Mouse (Mus musculus) cerebellum, postnatal 4 days (tissue): ENCODE results near the gene Tnfsfm13.
"Not testable (repeated sequence)": the region's sequence is repeated elsewhere in the genome, so short reads cannot be mapped to it uniquely, and the experiment has no call there.

ENCODE experiments used
- DNase-seq, 2 experiments: peaks; one replicate each; pipeline ENCODE4 v3.0.0; 2022; ENCODE audit warnings: low spot score in 2 of 2, mixed read lengths in 1 of 2

Tnfsfm13 gene

DNA sequence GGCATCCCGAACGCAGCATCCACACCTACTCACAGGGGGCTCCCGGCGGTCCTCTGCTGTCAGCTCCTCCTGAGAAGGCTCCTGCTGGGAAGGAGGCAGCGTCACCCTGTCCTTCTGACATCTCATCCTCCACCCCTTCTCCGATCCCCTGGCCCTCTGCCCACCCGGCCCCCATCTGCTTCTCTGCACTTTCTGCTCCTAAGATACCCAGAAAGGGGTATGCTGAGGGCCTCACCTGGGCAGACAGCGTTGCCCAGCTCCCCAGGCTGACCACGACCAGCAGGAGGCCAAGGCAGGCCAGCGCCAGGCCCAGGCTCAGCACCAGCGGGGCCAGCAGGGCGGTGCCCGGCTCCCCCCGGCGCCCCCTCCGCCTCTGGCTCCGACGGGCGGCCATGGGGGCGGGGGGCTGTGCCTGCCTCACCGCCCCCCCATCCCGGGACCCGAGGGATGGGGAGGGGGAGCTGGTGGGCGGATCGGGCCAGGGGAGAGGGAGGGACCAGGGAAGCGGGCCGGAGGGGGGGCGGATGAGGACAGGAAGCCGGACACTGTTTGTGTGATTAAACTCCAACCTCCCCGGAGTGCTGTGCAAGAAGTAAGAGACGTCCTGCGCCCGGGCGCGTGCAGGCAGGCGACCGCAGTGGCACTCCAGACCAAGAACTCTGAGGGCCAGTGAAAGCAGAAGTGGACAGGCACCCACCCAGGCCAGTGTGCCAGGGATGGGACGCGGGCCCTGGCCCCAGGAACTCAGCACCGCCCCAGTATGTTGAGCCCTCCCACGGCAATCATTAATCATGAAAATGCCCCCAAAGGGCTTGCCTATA, at the start of gene Tnfsfm13, which contains the start of gene Tnfsf12:
Gene Tnfsfm13, minus strand, starts transcription at position 738 of the 821 bp plus-strand sequence.
Gene Tnfsf12, minus strand, starts transcription at position 489 of the 821 bp plus-strand sequence.
- no peak for DNase-seq

DNA sequence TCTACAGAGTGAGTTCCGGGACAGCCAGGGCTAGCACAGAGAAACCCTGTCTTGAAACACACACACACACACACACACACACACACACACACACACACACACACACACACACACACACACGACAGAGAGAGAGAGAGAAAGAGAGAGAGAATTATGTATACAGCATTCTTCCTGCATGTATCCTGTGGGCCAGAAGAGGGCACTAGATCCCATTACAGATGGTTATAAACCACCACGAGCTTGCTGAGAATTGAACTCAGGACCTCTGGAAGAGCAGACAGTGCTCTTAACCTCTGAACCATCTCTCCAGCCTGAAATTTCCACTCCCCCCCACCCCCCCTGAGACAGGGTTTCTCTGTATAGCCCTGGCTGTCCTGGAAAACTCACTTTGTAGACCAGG, 35.5 kb upstream of the Tnfsfm13 start:
- not testable (repeated sequence) for DNase-seq

DNA sequence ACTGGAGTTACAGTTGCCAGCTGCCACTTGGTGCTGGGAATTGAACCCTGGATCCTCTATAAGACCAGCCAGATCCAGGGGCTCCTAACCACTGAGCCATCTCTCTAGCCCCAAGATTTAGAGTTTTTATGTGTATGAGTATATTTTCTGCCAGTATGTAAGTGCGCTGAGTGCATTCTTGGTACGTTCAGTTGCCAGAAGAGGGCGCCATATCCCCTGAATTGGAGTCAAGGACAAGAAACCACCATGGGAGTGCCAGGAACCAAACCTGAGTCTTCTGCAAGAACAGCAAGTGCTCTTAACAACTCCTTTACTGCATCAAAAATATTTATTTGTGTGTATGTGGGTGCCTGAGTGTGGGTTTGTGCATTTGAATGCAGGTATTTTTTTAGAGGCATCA, 33.2 kb upstream of the Tnfsfm13 start:
- DNase-seq, result peak in 1 of 2 experiments; percentile 58

DNA sequence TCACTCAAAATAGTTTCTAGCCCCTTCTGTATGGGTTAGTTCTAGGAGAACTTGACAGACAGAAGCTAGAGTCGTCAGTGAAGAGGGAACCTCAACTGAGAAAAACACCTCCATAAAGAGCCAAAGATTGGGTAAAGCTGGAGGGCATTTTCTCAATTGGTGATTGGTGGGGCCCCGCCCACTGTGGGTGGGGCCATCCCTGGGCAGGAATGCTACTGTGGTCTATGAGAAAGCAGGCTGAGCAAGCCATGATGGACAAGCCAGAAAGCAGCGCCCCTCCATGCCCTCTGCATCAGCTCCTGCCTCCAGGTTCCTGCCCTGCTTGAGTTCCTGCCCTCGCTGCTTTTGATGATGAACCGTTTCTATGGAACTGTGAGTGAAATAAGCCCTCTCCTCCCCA, 30.1 kb upstream of the Tnfsfm13 start:
- no peak for DNase-seq

DNA sequence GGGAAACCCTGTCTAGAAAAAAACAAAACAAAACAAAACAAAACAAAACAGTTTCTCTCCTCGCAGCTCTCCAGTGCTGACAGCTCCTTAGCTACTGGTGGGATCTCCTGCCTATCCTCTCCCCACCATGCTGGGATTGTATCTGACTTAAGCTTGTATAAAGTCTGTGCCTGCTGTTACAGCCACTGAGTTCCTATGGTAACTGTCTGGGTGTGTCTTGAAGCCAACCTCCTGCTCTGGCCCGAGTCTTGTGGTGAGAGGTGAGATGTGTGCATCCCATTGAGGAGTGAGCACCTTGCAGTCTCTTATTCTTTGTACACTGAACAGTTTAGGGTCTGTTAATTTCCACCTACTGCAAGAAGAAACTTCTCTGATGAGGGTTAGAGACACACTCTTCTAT, 27.2 kb upstream of the Tnfsfm13 start:
- DNase-seq, result no peak

DNA sequence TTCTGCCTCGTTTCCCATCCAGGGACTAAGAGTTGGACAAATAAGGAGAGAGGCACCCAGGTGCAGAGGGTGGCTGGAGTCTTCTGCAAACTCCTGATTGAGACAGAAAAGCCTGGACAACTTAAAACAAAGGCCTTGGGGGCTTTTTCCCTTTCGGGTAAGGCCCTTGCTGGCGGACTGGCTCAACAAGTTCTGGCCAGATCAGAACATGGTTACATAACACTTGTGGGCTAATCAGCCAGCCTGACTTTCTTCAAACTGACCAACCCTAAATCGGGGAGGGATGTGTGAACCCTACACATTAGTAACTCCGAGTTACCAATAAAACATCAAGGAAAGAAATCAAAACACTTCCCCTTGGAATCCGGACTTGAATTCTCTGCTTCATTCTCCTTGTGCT, 25.0 kb upstream of the Tnfsfm13 start:
- no peak for DNase-seq

DNA sequence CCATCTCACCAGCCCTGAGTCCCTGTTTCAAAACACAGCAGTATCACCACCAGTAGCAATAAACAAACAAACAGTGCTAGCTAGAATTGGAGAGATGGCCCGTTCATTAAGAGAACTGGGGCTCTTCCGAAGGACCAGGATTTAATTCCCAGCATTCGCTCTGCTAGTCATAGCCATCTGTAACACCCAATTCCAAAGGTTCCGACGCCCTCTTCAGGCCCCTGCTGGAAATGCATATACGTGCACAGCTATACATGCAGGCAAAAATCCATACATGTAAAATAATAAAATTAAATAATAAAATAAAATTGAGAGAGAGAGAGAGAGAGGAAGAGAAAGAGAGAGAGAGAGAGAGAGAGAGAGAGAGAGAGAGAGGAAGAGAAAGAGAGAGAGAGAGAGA, 23.5 kb upstream of the Tnfsfm13 start:
- no peak for DNase-seq

DNA sequence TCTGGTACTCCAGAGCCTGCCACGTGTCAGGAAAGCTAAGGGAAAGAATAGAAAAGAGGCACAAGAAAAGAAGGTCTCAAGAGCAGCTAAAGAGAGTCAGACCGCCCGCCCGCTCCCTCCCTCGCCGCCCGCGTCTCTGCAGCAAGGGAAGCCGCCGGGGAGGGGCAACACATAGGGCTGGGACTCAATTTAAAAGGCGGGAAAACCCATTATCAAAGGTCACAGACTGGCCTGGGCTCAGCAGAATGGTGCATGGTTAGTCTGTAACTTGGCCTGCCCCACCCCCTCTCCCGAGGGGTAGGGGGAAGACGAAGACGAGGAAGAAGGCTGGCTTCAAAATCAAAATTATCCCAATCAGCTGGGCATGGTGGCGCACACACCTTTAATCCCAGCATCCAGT, 22.8 kb upstream of the Tnfsfm13 start:
- no peak for DNase-seq

DNA sequence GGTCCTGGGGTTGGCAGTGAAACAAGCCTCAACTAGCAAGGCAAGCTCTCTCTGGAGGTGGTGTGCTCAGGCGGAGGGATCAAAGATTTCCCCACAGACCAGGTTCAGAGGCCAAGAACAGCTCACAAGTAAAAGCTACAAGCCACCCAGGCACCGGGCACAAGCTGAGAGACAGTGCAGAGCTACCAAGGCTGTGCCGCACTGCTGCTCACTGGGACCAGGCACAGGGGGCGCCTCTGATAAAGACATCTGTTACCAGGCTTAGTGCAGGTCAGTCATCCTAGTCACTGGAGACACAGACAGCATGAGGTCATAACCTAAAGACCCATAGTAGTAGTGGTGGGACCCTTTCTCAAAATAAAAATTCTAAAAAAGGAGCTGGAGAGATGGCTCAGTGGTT, 21.1 kb upstream of the Tnfsfm13 start:
- no peak for DNase-seq

DNA sequence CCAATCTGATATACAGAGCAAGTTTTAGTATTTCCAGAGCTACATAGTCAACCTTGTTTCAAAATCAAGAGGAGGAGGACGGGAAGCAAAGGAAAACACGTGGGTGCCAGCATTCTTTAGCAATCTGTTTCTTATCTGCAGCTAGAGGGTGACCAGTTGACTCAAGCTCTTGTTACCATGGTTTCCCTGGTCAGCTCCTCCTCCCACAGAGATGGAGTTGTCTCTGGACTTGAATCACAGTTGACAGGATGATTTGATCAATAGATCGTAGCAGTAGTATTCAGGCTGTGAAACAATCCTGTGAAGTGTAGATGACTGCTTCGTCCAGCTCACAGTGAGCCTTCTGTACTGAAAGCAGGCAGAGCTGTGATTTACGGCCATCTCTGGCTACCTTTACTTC, 20.0 kb upstream of the Tnfsfm13 start:
- no peak for DNase-seq

DNA sequence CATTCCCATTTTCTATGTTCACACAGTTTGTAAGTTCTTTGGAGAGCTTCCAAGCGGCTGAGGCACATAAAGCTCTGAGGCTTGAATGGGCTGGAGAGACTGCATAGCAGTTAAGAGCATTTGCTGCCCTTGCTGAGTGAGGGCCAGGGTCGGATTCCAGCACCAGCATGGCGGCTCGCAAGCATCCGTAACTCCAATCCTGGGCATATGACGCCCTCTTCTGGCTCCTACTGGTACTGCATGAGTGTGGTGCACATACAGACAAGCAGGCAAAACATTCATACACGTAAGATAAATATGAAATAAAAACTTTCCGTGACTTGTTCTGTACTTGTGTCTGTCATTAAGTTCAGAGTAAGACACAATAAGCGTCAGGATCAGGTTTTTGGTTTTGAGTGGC, 19.6 kb upstream of the Tnfsfm13 start:
- peak in 1 of 2 experiments; percentile 40 for DNase-seq

DNA sequence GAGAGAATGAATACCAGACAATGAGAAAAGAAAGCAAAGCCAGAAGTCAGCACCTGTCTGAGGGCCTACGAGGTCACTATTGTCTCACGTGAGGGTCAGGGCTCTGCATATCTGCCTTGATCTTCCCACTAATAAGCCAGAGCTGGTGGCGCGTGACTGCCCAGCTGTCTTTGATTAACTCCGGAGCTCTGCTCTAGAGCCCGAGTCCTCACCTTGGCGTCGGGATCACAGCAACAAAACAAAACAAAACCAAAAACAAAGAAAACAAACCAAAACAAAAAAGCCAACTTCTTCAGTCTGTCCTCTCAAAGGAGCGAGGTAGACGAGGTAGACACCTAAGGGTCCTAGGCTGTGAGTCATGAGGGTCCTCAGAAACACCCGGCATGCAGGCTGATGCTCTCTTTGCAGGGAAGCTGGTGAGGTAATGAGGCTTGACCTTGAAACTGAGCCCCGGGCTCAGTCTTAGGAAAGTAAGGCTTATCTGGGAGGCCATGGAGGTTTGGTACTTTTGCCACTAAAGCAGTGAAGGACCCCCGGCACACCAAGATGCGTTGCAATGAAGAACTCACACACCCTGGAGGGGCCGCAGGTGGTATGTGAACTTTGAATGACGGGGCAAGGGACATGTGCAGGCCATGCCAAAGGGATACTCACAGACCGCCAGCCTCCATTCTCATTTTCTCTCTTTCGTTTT, 18.9 kb upstream of the Tnfsfm13 start:
- DNase-seq, result no peak

DNA sequence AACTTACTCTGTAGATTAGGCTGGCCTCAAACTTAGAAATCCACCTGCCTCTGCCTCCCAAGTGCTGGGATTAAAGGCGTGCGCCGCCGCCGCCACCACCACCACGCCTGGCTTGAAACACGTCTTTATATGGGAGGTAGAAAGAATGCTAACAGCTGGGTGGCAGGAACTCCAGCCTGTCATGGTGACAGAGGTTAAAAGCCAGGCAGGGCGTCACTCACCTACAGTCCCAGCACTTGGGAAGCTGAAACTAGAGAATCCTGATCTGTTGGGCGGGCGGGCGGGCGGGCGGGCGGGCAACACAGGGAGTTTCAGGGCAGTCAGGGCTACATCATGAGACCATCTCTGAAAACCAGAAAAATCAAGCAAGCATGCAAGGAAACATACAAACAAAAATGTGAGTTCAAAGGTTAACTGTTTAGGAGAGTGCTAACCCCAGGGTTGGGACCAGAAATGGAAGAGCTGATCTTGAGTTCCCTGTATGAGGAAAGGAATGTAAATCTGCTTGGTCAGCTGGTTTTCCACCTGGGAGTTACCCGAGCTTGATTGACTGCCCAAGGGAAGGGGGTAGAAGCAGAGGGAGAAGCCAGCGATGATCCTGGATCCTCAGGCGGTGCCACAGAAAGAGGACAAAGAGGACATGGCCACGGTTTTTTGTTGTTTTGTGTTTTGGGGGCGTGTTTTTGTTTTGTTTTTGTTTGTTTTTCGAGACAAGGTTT, 17.2 kb upstream of the Tnfsfm13 start:
- DNase-seq, result no peak

DNA sequence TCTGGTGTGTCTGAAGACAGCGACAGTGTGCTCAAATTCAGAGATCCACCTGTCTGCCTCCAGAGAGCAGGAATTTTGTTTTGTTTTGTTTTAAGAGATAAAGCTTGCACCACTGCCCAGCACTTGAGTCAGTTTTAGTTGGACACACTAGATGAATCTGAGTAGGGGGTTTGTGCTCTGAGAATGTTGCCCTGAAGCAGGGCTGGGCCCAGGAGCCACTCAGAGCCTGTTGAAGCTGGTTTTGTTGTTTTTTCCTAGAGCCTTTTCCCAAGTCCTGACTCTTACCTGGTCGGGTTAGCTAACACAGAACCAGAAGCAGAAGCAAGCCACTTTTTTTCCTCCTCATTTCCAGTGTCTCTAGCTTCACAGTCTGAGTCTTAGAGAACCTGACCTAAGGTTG, 15.2 kb upstream of the Tnfsfm13 start:
- DNase-seq, result no peak

DNA sequence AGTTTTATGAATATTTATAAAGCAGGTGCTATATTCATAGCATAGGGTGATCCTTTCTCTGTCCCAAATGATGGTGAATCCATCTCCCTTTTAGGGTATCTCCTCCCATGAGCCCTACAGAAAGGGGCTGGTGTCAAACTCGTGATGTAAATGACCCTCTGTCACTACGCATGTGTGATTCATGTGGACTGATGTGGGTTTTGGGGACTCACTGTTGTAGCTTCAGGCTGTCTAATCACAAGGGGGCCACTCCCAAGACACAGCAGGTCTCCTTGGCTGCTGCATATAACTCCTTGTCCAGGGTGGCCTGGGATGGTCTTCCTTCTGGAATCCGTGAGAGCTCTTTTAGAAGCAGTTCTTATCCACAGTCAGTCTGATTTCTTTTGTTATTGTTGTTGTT, 14.6 kb upstream of the Tnfsfm13 start:
- no peak for DNase-seq

DNA sequence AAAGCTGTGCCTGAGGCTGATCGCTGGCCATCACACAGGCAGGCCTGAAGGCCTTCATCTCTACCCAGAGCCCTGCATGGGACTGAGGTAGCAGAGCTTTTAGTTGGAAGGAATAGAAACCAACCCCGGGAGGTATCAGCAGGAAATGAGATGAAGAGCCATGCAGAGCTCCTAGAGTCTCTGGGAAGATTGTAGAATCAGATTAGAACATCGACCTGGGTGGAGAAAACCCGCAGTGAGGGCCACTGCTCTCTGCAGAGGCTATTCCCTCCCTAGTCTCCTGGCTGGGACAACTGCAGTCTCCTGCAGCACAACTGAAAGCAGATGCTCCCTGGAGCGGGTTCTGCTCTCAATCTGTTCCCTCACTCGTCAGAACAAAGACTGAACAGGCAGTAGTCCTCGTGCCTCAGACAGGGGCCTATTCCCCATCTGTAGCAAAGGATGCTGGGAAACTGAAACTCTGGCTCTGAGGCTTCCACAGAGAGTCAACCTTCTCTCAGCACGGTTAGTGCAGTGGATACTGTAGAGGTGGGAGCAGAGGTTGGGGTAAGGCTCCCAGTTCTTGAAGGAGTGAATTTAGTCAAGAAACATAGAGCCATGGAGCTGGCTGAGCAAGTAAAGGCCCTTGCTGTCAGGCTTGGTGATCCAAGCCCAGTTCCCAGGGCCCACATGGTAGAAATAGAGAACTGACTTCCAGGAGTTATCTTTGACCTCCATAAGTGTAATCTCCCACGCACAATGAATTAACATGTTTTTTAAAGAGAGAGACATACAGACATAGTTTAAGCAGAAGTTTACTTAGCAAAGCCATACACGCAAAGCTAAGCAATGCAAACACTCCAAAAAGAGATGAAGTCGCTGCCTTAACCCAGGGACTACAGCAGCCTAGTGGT, 13.9 kb upstream of the Tnfsfm13 start:
- no peak for DNase-seq

DNA sequence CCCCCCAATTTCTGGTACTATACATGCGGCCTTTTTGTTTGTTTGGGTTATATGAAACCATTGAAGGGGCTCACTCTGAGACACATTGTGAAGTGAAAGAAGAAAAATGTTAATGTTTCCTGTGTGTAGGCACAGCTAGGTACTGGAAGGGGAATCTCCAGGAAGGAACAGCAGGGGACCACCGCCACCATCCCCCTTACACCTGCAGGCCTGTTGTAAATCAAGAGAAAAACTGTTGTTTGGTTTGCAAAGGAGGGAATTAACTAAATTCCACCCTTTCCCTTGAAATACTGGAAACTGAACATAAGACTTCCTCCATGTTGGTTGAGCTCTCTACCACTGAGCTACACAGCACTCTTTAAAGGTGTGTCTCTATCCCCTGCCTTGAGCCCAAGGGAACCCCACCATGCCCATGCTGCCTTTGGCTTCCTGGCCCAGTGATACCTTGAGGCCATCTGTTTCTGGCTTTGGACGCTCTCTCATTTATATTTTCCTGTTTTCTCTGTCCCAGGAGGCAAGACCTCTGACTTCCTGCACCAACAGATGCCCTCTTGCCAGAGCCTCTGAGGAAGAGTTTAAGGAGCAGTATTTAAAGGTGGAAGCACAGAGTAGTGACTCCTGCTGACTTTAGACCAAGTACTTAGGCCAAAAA, 12.8 kb upstream of the Tnfsfm13 start:
- no peak for DNase-seq

DNA sequence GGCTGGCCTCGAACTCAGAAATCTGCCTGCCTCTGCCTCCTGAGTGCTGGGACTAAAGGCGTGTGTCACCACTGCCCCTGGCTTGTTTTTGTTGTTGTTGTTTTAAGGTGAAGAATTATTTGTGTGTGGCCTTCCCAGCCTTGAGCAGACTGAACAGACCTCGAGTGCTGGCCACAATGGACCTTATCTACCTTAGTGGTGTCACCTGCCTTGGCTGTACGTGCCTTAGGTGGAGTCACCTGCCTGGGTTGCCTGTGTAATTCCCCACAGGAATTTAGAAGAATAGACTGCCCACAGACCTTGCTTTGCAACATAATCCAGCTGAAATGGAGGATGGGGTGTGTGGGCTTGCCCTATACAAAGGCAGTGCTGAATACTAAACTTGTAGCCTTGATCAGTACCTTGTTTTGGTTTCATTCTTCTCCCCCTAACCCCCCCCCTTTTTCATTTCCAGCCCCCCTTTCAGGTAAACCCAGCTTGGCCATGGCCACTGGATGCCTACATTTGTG, 12.0 kb upstream of the Tnfsfm13 start:
- DNase-seq, result no peak

DNA sequence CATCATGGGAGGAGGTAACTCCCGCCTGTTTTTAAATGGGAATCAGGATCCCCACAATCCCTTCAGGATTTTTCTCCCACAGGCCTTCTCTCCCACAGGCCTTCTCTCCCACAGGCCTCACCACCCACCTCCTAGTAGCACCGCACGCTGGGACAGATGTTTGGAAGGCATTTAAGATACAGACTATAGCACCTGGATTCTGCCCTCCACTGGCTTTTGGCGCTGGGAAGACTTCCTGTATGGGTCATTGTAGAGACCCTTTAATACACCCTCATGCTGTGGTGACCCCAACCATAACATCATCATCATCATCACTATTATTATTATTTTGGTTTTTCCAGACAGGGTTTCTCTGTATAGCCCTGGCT, 11.6 kb upstream of the Tnfsfm13 start:
- no peak for DNase-seq

DNA sequence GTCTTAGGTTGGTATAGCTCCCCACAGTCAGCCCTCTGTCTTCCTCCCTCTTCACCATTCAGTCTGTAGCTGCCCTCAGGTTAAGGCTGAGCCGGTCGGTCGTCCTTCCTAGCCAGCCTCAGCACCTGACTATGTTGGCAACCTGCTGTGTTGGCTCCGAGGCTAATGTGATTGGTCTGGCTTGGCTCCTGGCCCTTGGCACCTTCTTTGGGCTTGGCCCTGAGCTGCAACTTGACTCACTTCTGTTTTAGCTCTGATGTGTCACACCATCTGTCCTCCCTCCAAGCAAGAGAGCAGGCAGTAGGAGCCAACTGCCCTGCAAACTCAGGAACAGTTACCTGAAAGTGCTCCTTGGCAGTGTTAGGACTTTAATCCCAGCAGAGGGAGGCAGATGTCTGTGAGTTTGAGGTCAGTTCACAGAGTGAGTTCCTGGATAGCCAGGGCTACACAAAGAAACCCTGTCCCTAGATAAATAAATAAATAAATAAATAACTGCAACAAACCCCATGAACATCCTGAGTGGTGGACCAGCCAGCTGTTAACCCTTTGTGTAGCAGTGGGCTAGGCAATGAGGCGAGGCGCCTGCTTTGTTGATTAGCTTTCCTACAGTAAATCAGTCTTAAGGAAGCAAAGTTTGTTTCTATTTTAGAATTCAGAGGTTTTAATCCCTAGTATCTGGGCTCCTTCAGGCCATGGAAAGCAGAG, 11.0 kb upstream of the Tnfsfm13 start:
- peak in 1 of 2 experiments; percentile 81 for DNase-seq
